Mouse (Mus musculus) activated CD4-positive, CD25-positive, alpha-beta regulatory T cell (primary cell): ENCODE results near the gene Fcrl5. TPM values are rescaled to one million over a fixed set of nuclear protein-coding genes. Genes with fewer than 3 reads are reported as not detected.

Experiments used
- polyA plus RNA-seq, 2 experiments: library from polyadenylated mRNA; unstranded; fragments of 100-300 nt; shearing (Covaris generic); gene quantifications; one replicate each; pipeline ENCODE4 v1.2.1; 2017

Fcrl5 gene
- under 1 TPM in 1 of 2 experiments, not detected in 1; 0.26 TPM for polyA plus RNA-seq

GRCm38 (mm10) chr3:87435479-87435878 lies at the start of gene Fcrl5:
Gene Fcrl5, plus strand, starts transcription at chr3:87435773.

GRCm38 (mm10) chr3:87525043-87525836 lies 89.7 kb downstream of the Fcrl5 start, which contains the start of gene Etv3:
Gene Etv3, plus strand, starts transcription at chr3:87525407.

Other genes with a start within 250 kb of the Fcrl5 start
- 1 to 10 TPM in 1 of 2 experiments, not detected in 1; 2.1 TPM for gene Fcrls, start 172.0 kb upstream of the Fcrl5 start, polyA plus RNA-seq
- gene Cd5l, start 77.9 kb upstream of the Fcrl5 start, polyA plus RNA-seq: 1 to 10 TPM; 1.4 to 6.3 TPM
- 10 to 100 TPM in 1 of 2 experiments, 1 to 10 TPM in 1; 2.2 to 27.3 TPM for gene Fcrl1, start 59.4 kb upstream of the Fcrl5 start, polyA plus RNA-seq
- gene Etv3, start 89.6 kb downstream of the Fcrl5 start, polyA plus RNA-seq: 10 to 100 TPM; 26.7 to 32.4 TPM
- 10 to 100 TPM in 1 of 2 experiments, 1 to 10 TPM in 1; 9.1 to 15.9 TPM for gene Arhgef11, start 181.8 kb downstream of the Fcrl5 start, polyA plus RNA-seq